Mouse (Mus musculus) fibroblast of lung, adult 2 months (primary cell): Measurements from ENCODE around the gene Agpat3.

Source experiments
- DNase-seq: peaks from one replicate; pipeline ENCODE4 v3.0.0-alpha.2; 2011; ENCODE audit warnings: low read depth

Agpat3 gene

DNA sequence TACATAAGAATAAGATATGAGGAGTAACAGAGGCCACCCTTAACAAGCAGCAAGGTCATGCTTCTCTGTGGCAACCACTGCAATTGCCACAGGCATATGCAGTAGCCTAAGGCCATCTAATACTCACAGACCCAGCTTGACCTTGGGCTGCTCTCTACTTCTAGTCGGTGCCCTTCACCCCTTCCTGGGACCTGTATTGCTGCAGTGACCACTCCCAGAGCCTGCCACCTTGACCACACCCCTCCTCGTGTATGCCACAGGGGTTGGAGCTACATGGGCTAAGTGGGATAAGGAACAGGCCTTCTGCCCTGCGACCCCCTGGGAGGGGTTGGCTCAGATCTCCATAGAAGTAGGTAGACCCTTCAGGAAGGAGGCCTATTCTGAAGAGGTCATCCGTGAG lies 55.3 kb downstream of the Agpat3 start:
- no peak for DNase-seq

DNA sequence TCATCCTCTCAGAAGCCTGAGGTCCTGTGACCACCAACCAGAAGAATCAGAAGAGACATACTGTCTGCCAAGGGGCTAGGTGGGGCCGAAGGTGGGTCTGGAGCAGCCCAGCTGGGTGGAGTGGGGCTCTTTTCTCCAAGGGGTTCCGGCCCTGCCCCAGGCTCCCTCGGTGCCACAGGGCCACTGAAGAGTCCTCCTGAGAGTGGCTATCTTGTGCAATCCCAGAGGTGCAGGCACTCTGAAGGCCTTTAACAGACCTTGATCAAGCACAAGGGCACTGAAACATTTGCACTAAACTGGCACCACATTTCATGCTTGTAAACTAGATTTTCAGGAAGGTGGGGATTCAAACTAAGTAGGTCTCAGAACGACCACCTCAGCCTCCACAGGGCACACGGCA lies 55.9 kb downstream of the Agpat3 start:
- DNase-seq, result no peak

DNA sequence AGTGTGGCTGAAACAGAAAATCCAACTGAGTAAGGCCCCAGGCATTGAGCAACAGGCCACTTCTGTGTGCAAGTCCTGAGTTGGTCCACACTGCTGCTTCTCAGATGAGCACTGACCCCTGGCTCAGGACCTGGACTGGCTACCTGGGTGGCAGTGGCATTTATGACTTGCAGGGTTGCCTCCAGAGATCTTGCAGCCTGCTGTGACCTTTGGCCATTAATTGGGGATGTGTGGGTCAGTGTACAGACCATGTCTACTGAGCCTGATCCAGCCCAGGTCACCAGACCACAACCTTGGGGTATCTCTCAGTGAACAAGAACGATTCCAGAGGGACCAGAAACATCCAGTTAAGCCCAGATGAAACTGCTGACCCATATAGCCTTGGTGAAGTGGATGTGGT lies 58.7 kb downstream of the Agpat3 start:
- DNase-seq, result no peak

DNA sequence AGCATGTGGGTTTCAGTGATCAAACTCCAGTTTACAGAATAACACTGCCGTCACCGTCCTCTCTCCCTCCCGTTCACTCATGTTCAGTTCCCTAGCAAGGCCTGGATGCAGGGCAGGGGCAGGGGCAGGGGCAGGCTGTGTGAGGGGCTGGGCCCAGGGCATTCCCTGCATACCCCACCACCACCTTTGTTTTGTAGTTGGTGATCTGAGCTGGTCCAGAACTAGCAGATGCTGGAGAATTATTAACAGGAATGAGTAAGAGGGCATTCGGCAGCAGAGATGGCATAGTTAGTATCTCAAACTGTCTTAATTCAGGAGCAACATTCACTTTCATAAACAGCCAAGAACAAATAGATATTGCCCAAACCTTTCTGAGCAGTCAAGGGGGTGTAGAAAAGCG lies 59.9 kb downstream of the Agpat3 start:
- no peak for DNase-seq

DNA sequence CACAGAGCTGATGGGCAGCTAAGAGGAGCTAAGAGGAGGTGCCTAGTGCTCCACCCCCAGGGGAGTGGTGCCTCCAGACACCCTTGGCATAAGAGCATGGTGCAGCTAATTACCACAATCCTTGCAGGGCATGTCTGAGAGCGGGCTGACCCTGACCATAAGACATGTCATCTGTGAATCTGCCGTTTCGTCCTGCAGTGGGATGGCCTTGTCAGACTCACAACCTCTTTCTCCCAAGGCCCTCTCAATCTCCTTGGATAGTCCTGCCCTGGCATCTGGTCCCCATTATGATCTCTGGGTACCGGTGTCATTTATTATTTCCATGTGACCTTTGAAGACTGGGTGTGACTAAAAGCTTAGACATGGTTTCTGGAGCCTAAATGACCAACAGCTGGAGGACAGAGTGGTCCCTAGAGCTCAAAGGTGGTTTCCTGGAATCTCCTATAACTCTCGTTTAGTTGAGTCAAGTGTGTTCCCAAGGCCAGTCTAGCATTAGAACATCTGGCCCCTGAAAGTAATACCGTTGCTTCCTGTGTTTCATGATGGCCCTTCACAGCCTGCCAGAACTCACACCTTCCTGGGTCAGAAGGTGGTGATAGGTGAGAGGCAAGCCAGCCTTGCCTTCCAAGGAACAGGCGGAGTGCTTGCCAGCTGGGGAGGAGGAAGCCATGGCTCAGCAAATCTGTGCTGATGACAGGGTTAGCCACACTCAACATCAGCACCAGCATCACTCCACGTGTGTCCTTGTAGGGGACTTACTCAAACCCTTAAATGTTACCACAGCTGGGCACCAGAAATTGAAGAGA lies 61.4 kb downstream of the Agpat3 start:
- no peak for DNase-seq

DNA sequence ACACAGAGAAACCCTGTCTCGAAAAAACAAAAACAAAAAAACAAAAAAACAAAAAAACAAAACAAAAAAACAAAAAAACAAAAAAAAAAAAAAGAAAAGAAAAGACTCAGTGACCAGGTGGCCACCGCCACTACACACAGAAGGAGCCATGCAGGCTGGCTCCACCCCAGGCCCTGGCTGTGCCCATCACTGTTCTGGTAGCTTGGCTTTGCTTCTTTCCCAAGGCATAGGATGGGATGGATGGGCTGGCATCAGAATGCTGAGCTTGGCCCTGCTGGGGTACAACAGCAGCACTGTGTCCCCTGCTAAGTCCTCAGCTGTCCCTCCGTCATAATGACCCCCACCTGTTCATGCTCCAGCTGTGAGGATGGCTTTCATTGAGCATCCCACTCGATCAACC lies 63.4 kb downstream of the Agpat3 start:
- DNase-seq, result no peak

DNA sequence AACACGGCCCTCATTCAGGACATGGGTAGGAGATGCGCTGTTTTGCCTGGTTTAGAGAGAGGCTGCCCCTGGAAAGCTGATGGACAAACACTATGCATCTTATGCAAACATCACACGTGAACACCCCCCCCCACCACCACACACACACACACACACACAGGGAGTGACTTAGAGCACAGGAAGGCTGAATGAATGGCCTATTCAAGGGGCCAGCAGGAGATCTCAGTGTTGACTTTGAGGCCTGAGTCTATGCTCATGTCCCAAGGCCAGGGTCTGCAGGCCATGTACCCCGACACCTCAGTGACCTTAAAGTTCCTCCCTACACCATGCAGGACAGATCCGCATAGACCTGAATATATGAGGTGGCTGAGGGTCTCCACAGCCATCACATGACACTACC lies 64.2 kb downstream of the Agpat3 start:
- DNase-seq, result no peak

DNA sequence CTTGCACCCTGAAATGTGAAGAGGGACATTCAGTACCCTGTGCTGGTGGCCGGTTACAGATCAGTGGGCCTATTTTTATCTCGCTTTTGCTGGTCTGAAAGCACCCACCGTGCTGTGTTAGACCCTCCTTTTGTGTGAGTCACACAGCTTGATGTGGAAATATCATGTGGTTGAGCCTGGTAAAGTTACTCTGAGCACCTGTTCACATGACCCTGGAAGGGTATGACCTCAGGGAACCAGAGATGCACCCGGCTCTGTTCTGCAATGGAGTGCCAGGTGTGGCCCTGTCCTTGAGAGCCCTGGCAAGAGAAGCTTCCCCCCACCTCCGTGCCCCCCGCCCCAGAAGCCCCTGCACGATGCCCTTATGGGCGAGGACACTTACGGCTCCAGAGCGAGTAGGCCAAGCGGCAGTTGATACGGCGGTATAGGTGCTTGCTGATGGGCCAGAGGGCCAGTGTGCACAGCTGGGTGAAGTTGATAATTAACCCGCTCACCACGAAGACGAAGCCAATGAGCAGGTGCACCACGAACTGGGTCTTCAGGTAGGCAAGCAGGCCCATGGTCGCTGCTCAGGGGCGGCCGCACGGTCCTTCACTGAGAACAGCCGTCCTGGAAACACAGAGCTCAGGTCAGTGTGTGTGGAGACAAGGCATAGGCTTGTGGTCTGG lies 64.7 kb downstream of the Agpat3 start:
- DNase-seq, result no peak

DNA sequence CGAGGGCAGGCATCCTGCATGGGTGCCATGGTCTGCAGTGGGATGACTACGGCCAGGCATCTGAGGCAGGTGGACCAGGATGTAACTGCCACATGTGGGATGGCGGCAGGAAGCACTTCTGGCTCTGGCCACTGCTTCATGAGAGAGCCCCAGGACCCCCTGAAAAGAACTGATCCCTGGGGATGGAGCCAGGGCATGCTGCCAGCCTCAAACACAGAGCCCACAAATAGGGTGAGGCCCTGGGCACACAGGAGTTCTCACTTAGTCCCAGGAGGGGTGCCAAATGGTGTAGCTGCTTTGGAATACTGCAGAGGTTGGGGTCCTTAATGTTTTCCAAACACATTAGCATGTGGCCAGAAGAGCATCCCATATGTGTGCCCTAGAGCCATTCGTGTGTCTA lies 66.3 kb downstream of the Agpat3 start:
- DNase-seq, result no peak

DNA sequence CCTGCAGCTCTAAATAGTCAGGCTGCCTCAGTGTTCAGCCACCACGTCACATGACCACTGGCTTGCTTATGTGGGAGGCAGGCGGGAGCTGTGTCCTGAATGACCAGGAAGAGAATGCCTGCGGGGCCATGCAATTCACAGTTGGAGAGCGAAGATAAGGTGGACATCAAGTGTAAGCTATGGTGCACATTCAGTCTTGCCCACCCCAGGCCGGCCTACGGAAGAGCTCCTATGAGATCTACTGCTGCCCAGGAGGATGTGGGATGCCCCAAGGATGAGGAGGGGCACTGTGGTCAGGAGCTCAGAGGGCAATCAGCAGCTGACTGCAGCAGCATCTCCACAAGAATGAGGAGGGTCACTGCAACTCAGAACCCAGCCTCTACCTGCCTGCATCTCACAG lies 66.9 kb downstream of the Agpat3 start:
- DNase-seq, result no peak

DNA sequence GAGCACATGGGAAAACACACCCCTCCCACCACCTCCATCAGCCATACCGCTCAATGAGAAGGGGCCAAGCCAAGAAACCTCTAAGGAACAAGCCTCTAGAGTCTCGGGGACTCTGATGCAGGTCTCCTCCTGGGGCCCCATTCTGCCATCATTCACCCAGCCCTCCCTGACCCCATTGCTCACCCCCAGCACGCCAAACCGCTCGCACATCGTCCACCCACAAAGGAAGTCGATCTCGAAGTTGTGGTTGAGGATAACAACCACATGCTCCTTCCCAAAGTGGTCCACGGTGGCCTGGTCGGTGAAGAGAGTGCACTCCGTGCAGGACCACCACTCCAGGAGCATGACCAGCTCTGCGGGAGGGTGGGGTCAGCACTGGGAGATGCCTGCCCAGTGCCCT lies 67.5 kb downstream of the Agpat3 start:
- no peak for DNase-seq

DNA sequence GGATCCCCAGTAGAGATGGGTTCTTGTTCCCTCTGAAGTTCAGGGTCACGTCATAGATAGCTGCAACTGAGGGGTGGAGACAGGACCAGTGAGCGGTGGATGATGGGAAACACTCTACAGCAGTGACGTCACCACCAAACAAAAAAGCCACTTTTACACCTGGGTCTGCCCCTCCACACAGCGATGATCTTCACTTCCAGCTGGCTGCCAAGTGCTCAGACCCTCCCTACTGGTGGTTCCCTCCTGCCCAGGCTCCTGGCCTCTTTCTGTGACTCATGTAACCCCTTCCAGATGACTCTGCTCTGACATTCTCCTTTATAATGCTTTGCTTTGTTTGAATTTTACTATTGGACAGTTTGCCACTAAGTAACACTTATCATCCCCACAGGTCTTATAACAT lies 69.9 kb downstream of the Agpat3 start:
- no peak for DNase-seq

DNA sequence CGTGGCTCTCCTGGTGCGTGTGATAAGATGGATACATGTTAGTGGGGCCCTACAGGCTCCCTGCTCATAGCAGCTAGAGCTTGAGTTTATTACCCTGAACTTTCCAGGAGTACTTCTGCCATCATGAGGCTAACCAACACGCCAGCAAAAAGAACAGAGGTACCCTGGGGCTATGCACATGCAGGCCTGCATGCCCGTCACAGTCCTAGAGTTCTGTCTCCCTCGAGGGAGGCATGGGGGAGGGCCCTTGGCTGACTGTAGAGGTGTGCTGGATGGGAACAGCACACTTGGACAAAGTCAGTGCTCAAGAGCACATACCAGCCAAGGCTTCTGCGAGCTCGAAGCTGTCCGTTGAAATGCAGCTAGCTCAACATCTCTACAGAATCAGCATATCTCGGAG lies 71.8 kb downstream of the Agpat3 start:
- DNase-seq, result no peak

DNA sequence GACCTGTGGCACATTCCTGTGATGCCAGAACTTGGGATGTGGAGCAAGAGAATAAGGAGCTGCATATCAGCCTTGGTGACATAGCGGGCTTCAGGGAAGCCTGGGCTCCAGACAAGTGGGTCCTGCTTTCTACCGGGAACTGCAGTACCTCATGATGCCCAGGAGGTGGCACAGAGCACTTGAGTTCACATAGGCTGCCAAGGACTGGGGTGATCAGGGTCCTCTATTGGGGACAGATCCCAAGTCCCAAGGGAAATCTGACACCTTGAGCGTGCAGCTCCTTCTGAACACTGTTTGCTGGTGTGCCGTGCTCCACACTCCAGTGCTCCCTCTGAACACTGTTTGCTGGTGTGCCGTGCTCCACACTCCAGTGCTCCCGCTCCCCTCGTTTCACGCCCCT lies 73.1 kb downstream of the Agpat3 start:
- no peak for DNase-seq

DNA sequence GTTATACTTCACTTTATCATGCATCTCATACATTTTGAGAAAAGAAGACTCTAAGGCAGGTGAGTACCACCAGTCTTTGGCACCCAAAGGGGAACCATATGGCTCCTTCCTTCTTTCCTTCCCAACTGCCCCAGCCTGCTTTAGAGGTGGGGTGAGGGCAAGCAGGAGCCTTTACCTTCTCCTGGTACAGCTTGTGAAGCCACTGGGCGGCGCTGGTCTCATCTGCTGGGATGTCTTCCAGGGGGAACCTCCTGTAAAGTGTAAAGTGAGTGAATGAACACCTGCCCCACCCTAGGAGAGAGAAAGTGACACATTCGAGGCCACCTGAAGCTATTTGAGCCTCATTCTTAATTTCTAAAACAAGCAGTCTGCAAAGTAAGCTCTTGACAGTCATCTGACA lies 74.5 kb downstream of the Agpat3 start:
- no peak for DNase-seq

DNA sequence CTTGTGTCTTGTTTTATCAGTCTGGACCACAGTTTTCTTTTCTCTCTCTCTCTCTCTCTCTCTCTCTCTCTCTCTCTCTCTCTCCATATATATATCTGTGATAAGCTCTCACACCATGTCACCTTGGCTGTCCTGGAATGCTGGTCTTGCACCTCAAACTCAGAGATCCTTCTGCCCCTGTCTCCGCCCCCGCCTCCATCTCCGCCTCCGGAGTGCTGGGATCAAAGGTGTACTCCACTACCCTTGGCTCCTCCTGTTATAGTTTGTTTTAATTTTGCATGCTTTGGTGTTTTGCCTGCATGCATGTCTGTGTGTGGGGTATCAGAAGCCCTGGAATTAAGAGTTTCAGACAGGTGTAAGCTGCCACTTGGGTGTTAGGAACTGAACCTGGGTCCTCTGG lies 76.0 kb downstream of the Agpat3 start:
- no peak for DNase-seq

DNA sequence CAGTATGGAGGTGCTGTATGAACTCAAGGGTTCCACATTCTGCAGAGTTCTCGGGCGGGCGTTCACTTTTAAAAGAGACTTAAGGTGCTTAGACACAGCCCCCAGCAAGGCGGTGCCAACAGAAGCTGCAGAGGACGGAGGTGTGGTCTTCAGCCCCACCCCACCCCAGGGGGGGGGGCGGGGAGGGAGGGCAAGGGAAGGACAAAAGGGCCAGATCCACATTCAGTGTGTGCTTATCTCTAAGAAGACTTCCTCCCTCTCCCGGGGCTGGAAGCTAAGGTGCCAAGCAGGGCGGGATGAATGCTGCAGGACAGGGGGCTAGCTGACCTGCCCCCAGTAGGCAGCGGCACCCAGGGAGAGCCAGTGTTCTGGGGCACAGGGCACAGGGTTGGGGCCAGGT lies 79.4 kb downstream of the Agpat3 start:
- no peak for DNase-seq

DNA sequence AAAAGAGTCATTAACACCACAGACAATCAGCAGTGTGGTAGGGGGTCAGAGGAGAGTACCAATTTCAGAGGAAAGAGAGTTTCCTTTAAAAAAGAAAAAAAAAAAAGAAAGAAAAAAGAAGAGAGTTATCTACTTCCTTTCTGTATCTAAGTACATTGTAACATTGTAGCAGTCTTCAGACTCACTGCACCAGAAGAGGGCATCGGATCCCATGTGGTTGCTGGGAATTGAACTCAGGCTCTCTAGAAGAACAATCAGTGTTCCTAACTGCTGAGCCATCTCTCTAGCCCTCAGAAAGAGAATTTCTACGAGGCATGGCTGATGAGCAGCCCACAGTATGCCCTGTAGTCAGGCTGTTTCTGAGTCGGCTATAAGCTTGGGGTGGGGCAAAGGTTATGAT lies 86.4 kb downstream of the Agpat3 start:
- DNase-seq, result no peak

DNA sequence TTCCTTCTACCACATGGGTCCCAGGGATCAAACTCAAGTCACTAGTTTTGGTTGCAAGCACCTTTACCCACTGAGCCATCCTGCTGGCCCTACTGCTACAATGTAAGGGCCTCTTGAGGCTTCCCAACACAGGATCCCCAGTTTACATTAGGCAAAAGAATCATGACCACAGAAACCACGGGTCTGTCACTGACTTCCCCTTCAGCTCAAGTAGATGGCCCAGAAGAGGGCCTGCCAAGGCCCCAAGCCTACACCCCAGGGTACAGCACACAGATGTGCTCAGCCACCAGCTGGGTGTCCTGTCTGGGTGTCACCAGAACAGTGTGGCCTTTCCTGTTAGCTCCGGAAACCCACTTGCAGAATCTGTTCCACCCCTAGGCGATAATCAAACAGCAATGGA lies 87.6 kb downstream of the Agpat3 start:
- DNase-seq, result no peak

DNA sequence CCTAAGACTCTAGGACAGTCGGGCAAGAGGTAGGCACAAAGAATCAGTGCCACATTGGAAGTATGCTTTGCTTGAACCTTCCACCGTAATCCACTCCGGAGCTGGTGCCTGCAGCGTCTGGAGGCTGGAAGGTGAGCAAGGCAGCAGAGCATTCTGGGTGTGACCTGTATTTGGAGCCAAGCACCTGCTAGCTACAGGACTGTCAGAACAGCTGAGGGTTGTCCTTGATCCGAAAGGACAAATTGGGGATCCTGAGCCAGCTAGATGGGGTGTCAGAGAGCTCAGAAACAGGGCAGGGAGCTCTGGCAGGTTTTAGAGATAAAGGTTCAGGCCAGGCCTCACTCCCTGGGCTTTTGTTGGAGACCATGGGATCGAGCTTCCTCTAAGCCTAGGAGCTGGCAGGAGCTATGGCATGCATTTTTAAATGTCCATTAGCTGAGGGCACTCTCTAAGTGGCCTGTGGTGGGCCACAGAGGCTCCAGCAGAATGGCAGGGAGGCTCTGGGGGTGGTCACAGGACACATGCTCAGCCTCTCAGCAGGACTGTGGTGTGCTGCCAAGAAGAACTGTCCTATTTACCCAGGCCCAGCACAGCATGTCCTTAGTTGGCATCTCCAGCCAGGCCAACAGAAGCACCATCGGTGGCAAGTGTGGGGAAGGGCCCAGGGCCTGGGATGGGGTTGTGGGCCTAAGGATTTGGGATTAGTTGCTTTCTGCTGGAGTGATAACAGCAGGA lies 91.2 kb downstream of the Agpat3 start:
- no peak for DNase-seq

DNA sequence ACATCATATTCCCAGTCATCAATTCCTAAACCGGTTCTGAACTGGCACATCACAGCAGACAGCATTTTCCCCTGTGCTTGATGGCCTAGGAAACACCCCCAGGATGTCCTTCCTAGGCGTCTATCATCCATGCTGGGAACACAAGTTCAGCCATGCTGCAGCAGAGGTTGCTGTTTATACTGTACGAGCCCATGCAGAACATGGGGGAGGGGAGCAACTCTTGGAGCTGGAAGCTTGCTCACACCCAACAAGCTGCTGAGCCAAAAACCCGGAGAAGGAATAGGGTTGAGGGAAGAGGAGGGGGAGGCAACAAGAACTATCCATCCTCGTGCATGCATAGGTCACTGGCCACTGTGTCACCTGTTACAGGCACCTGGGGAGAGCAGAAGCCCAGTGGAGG lies 92.0 kb downstream of the Agpat3 start:
- no peak for DNase-seq

DNA sequence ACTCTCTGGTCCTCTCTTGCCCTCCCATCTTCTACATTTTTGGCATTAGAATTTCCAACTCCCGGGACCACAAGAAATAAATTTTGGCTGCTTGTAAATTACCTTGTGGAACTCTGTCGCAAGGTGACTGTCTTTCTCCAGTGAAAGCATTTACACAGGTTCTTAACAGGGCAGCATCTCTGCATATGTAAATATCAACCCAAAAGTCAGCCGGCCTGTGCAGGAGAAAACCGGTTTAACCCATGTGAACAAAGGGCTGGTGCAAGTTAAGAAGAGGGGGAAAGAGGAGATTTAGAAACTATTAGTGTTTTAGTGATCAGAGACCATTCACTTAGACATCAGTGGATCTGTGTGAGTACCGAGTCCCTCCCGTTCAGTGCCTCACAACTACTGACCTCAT lies 92.6 kb downstream of the Agpat3 start:
- no peak for DNase-seq

DNA sequence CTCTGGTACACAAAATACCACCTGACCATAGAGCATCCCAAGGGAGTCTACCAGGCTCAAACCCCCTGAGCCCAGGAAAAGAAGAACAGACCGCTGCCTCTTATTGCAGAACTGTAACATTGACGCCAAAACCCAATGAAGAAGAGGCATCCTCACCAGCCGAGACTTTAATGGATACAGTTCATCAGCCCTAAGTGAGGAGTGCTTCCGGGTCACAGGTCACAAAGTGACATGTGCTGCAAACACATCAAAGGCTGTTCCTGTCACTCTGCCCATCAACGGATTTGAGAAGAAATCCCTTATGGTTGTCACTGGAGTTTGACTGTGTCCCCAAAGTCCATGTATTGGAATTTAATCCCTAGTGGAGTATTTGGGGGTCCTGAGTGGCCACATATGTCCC lies 93.1 kb downstream of the Agpat3 start:
- no peak for DNase-seq
